Mouse (Mus musculus) T-cell, adult 2 months (primary cell): ENCODE data around the gene Olfr524.

Source experiments
- DNase-seq: peaks from one replicate; pipeline ENCODE4 v3.0.0; 2022; ENCODE audit warnings: low spot score

Olfr524 gene

GRCm38 (mm10) chr7:140186646-140187620 lies 18.8 kb downstream of the Olfr524 start:
- peak; percentile 68 for DNase-seq

GRCm38 (mm10) chr7:140184206-140184605 lies 21.6 kb downstream of the Olfr524 start:
- DNase-seq: no peak

- no peak for DNase-seq
These were observed 25.1 kb downstream of the Olfr524 start for GRCm38 (mm10) chr7:140180692-140181091.

- DNase-seq: no peak
These were observed 26.6 kb downstream of the Olfr524 start for GRCm38 (mm10) chr7:140179176-140179575.

GRCm38 (mm10) chr7:140172936-140173335 lies 32.8 kb downstream of the Olfr524 start, which contains the start of gene Olfr523:
Gene Olfr523 (plus strand): TSS chr7:140173217.
- no peak for DNase-seq

- no peak for DNase-seq
These were observed 34.9 kb downstream of the Olfr524 start for GRCm38 (mm10) chr7:140170863-140171262.

- no peak for DNase-seq
These were observed 36.4 kb downstream of the Olfr524 start for GRCm38 (mm10) chr7:140169386-140169785.

- DNase-seq: no peak
These were observed 37.8 kb downstream of the Olfr524 start for GRCm38 (mm10) chr7:140167950-140168349.

- no peak for DNase-seq
These were observed 41.1 kb downstream of the Olfr524 start, which contains the start of gene Olfr522 for GRCm38 (mm10) chr7:140164664-140165063. Gene Olfr522 (minus strand): TSS chr7:140164764.

- DNase-seq: no peak
These were observed 45.4 kb downstream of the Olfr524 start for GRCm38 (mm10) chr7:140160363-140160762.

- DNase-seq: no peak
These were observed 51.4 kb downstream of the Olfr524 start, which contains the start of gene Sprn for GRCm38 (mm10) chr7:140154218-140154927. Gene Sprn (minus strand): TSS chr7:140154877.

- DNase-seq: no peak
These were observed 51.9 kb downstream of the Olfr524 start for GRCm38 (mm10) chr7:140153829-140154217.

- no peak for DNase-seq
These were observed 52.4 kb downstream of the Olfr524 start for GRCm38 (mm10) chr7:140153383-140153782.
